Mouse (Mus musculus): ENCODE data around the gene Dlg2.

GRCm38 (mm10) chr7:91267764-91268163 lies 791.3 kb downstream of the Dlg2 start:
- TF ChIP-seq GATA1 (IDR thresholded peaks at IDR 0.05; ENCODE audit: borderline replicate concordance, low read length) (no peak), FLI1 (IDR thresholded peaks at IDR 0.05; ENCODE audit: low read length) (no peak)
